Mouse (Mus musculus): ENCODE results near the gene Retn.

The Retn gene

GRCm38 (mm10) chr8:3655526-3655925 lies at the start of gene Retn:
TSS of gene Retn (plus strand) at chr8:3655770.
- no peak for DNase-seq (ENCODE audit: low read depth, low spot score)

- no peak for DNase-seq (ENCODE audit: low read depth, low spot score)
Measured at GRCm38 (mm10) chr8:3606593-3606992, 49.0 kb upstream of the Retn start.

- DNase-seq (ENCODE audit: low read depth, low spot score), result no peak
Measured at GRCm38 (mm10) chr8:3607822-3608221, 47.7 kb upstream of the Retn start.

- no peak for DNase-seq (ENCODE audit: low read depth, low spot score)
Measured at GRCm38 (mm10) chr8:3609046-3609815, 46.3 kb upstream of the Retn start.

GRCm38 (mm10) chr8:3609816-3610150 lies 45.8 kb upstream of the Retn start:
- no peak for DNase-seq (ENCODE audit: low read depth, low spot score)

- DNase-seq (ENCODE audit: low read depth, low spot score), result peak; percentile 100
Measured at GRCm38 (mm10) chr8:3621199-3621970, 34.2 kb upstream of the Retn start, which contains the start of the genes Xab2 and Pet100. TSS of gene Xab2 (minus strand) at chr8:3621316. TSS of gene Pet100 (plus strand) at chr8:3621548.

GRCm38 (mm10) chr8:3622119-3622518 lies 33.5 kb upstream of the Retn start:
- no peak for DNase-seq (ENCODE audit: low read depth, low spot score)

GRCm38 (mm10) chr8:3625445-3625844 lies 30.1 kb upstream of the Retn start, which contains the start of gene Pcp2:
TSS of gene Pcp2 (minus strand) at chr8:3625545.
- DNase-seq (ENCODE audit: low read depth, low spot score), result no peak

GRCm38 (mm10) chr8:3626971-3627370 lies 28.6 kb upstream of the Retn start:
- DNase-seq (ENCODE audit: low read depth, low spot score), result no peak

GRCm38 (mm10) chr8:3628014-3628413 lies 27.6 kb upstream of the Retn start:
- peak; percentile 88 for DNase-seq (ENCODE audit: low read depth, low spot score)

GRCm38 (mm10) chr8:3630647-3631477 lies 24.7 kb upstream of the Retn start, which contains the start of gene Stxbp2:
TSS of gene Stxbp2 (plus strand) at chr8:3630955.
- peak; percentile 90 for DNase-seq (ENCODE audit: low read depth, low spot score)

GRCm38 (mm10) chr8:3631478-3631875 lies 24.1 kb upstream of the Retn start:
- DNase-seq (ENCODE audit: low read depth, low spot score), result peak; percentile 31

- DNase-seq (ENCODE audit: low read depth, low spot score), result peak; percentile 87
Measured at GRCm38 (mm10) chr8:3645804-3646203, 9.8 kb upstream of the Retn start.

GRCm38 (mm10) chr8:3646824-3647531 lies 8.6 kb upstream of the Retn start:
- DNase-seq (ENCODE audit: low read depth, low spot score), result no peak

GRCm38 (mm10) chr8:3647561-3647960 lies 8.0 kb upstream of the Retn start:
- no peak for DNase-seq (ENCODE audit: low read depth, low spot score)

GRCm38 (mm10) chr8:3648268-3648667 lies 7.3 kb upstream of the Retn start:
- DNase-seq (ENCODE audit: low read depth, low spot score), result no peak

- peak; percentile 72 for DNase-seq (ENCODE audit: low read depth, low spot score)
Measured at GRCm38 (mm10) chr8:3648990-3649389, 6.6 kb upstream of the Retn start.

GRCm38 (mm10) chr8:3652845-3653244 lies 2.7 kb upstream of the Retn start:
- DNase-seq (ENCODE audit: low read depth, low spot score), result no peak

GRCm38 (mm10) chr8:3654726-3655508 lies 653 bp upstream of the Retn start:
- DNase-seq (ENCODE audit: low read depth, low spot score), result peak; percentile 28

GRCm38 (mm10) chr8:3656725-3657381 lies 1.3 kb downstream of the Retn start:
- DNase-seq (ENCODE audit: low read depth, low spot score), result no peak
